Mouse (Mus musculus) ES-Bruce4 (cell line): Measurements from ENCODE around the gene Rtn4r.
A peak's percentile ranks its signal among the peaks of the same experiment; 100 is the strongest.

ENCODE experiments used
- CTCF ChIP-seq: IDR thresholded peaks from one replicate; pipeline ENCODE4 v1.8.1; 2011; ENCODE audit warnings: low read depth, low read length
- POLR2A ChIP-seq: IDR thresholded peaks from one replicate; pipeline ENCODE4 v1.8.1; 2011; ENCODE audit warnings: low read length; ENCODE audit not compliant: insufficient read depth

- no peak for TF ChIP-seq POLR2A
- peak; percentile 98 for TF ChIP-seq CTCF
Observed at GRCm38 (mm10) chr16:18172266-18172855, 44.9 kb downstream of the Rtn4r start.
